Mouse (Mus musculus) adrenal gland (tissue): ENCODE results near the gene 1810009A15Rik.

Source experiments
- intact Hi-C: fragments of 180-260 bp; cut with DNase I; formaldehyde crosslinking; loops from one replicate; pipeline ENCODE4 v1.15.1; 2025

The 1810009A15Rik gene

GRCm38 (mm10) chr19:8872266-8872840 lies 16.3 kb upstream of the 1810009A15Rik start:
- intact Hi-C loops = no loop called here

- intact Hi-C loops = no loop called here
Measured at GRCm38 (mm10) chr19:8875031-8875430, 13.6 kb upstream of the 1810009A15Rik start.

- intact Hi-C loops = no loop called here
Measured at GRCm38 (mm10) chr19:8880311-8881033, 8.2 kb upstream of the 1810009A15Rik start, which contains the start of gene Uqcc3. Uqcc3 (minus strand) TSS chr19:8880923.

- intact Hi-C loops = no loop called here
Measured at GRCm38 (mm10) chr19:8881034-8881392, 7.6 kb upstream of the 1810009A15Rik start.

DNA sequence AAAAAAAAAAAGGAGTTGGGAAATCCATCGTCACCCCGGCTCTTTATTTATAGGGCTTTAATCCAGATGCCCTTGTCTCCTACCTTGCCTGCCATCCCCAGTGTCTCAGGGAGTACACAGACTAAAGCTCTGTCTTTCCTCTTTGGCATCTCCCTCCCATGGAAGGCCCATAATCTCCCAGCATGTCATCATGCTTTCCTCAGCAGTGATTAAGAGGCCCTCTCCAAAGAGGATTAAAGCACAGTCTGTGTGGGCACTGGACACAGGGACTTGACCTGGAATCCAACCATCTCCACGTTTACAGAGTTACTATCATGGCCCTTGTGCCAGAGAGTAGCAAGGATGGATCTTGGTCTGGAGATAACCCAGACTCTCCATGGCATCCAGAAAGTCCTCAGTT lies 5.0 kb upstream of the 1810009A15Rik start, which contains the start of the genes Lbhd1 and Gm49403:
Lbhd1 (plus strand) TSS at position 117 of the 400 bp plus-strand sequence.
Gm49403 (plus strand) TSS at position 315 of the 400 bp plus-strand sequence.
- intact Hi-C loops = no loop called here

DNA sequence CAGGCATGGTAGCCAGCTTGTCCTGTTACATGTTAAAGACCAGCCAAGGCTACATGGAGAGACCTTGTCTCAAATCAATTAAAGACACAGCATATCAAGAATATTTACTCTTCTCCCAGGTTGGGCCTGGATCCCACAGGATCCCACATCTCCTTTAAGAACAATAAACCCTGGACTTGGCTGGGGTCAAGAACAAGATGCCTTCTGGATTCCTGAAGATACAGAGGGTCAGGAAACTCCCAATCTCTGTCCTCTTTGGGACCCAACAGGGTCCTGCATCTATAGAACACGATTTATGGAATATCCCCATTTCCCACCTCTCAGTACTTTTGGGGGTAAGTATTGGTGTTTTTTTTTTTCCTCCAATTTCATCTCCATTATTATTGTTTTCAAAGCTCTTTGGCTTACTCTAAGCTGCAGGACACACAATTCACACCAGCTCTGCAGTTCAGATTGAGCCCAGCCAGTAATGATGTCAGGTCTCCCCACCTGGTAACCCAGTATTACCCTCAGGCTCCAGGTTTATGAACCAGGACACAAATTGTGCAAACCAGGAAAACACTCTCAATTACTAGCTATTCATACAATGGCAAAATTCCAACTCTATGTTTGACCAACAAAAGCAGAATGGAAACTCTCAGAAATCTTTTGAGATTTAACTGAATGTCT lies 1.6 kb upstream of the 1810009A15Rik start:
- intact Hi-C loops = no loop called here

DNA sequence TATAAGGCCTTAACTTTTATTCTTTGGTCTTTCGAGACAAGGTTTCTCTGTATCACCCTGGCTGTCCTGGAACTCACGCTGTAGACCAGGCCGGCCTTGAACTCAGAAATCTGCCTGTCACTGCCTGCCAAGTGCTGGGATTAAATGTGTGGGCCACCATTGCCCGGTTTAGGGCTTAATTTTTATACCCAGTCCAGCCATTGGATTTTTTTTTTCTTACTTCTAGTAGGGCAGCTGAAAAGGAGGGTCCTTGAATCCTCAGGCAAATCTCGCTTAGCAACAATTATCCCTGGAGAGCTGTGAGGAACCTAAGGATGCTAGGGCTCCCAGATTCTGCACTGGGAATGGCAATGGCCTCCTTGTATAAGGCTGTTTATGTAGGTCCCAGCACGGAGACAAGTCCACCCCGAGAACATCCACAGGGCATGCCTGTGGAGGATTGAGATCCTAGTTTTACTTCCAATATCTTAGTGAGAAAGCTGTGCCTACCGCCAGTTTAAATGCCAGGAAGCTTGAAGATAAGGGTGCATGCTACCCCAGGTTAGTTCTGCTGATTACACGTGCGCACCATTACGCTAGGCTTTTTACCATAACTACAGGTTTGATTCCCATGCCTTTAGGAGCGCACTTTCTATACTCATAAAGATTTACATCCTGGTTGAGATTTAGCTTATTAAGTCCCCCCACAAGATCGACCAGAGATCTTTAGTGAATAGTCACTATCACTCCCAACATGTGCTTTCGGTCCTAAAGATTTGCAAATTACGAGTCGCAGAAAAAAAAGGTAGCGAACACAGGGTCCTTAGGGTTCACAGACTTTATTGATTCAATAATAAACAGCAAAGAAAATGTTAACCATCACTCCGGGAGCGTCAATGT lies 829 bp upstream of the 1810009A15Rik start:
- intact Hi-C loops = no loop called here

DNA sequence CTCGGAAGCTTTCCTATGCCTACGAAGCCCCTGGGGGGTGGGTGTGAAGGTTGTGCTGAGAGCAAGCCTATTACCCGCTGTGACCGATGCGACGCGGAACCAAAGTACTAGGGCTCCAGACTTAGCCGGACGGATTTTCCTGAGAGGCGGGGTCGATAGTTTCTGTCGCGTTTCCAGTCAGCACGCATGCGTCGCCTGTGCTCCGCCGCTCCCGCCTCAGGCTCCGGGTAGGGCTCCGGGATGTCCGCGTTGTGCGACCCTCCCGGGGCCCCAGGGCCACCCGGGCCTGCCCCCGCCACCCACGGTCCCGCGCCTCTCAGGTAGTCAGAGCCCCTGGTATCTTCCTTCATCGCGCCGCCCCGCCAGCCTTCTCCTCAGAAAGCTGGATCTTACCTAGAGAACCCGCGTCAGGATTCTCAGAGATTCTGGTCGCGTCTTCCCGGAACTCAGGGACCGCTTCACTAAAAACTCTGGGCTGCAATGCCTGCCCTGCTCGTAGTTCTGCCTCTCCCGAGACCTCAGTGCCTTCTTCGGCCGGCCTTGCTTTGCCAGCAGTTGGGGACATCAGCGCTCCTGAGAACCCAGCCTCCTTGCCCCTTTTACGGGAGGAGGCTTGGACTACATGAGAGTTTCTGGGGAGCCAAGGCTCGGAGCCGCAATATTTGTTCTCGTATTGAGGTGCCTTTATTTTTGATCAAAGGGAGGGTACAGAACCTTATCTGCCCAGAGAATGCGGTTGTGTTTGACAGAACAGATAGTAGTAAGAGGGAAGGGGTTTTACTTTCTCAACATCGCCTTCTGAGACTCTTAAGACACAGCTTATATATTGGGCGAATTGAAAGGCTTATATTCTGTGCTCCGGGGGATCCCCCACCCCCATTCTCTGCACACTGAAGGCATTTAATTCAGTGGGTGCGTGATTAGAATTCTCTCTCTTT lies 4.4 kb downstream of the 1810009A15Rik start, which contains the start of gene Ints5:
Ints5 (plus strand) TSS at position 177 of the 938 bp plus-strand sequence.
- intact Hi-C loops = no loop called here

- intact Hi-C loops = loop anchor here (5.0 kb wide), 1 partner anchor 42 kb away; no protein-coding TSS in a partner anchor
Measured at GRCm38 (mm10) chr19:8895397-8895960, 6.8 kb downstream of the 1810009A15Rik start.

GRCm38 (mm10) chr19:8896231-8896630 lies 7.6 kb downstream of the 1810009A15Rik start:
- intact Hi-C loops = loop anchor here (5.0 kb wide), 1 partner anchor 41 kb away; no protein-coding TSS in a partner anchor

DNA sequence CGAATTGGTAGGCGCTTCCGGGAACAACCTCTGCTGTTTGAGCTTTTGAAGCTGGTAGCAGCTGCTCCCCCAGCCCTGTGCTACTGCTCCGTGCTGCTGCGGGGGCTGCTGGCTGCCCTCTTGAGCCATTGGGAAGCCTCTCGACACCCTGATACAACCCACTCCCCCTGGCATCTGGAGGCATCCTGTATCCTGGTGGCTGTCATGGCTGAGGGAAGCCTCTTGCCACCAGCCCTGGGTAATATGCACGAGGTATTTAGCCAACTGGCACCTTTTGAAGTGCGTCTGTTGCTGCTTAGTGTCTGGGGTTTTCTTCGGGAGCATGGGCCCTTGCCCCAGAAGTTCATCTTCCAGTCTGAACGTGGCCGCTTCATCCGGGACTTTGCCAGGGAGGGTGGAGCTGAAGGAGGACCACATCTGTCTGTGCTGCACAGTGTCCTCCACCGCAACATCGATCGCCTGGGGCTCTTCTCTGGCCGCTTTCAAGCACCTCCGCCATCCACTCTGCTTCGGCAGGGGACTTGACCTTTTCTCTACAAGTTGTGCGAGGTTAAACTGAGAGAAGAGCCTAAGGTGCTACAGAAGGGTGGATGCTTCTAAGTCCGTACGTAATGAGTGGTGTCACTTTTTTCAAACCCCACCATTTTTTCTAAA lies 8.7 kb downstream of the 1810009A15Rik start:
- intact Hi-C loops = loop anchor here (5.0 kb wide), 1 partner anchor 40 kb away; no protein-coding TSS in a partner anchor

DNA sequence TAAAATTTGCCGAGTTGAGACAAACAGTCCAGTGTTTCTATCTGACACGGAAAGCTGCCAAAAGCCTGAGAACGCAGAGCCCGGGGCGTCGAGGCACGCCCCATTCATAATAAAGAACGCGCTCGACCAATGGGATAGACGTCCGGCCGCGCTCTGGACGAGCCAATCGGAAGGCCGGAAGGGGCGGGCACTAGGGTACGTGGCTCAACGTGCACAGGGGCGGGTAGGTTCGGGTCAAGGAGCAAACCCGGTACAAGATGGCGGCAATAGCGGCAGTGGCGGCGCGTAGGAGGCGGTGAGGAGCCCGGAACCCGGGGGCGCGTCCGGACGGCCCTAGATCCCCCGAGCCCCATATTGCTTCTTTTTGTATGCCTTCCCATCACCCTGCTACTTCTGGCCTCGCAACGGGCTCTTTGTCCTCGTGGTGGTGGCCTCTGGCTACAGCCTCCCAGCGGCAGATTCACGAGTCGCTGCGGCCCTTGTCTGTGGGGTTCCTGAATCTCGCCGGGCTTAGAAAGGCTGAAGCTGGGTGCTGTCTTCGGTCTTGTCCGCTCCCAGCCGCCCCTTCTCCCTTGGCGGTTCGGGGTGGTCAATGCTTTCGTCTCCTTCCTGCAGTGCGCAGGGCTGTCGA lies 9.3 kb downstream of the 1810009A15Rik start, which contains the start of gene Ganab:
Ganab (plus strand) TSS at position 207 of the 631 bp plus-strand sequence.
- intact Hi-C loops = loop anchor here (5.0 kb wide), 1 partner anchor 39 kb away; no protein-coding TSS in a partner anchor

DNA sequence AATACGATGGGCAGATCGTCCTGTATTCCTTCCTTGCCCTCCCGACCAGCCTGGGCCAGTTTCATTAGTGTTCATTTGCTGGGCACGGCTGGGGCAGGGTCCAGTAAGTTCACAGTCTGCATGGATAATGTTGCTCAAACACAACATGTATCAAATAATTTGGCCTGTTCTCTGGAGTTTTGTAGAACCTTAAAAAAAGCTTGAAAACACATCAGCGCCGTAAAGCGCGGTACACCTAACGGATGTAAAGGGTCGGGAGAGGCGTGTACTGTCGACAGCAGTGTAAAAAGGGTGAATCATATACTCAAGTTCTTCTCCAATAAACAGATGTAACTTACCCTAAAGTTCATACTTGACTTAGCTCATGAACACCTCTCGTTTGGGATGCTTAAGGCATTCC lies 9.9 kb downstream of the 1810009A15Rik start:
- intact Hi-C loops = loop anchor here (5.0 kb wide), 1 partner anchor 39 kb away; no protein-coding TSS in a partner anchor

DNA sequence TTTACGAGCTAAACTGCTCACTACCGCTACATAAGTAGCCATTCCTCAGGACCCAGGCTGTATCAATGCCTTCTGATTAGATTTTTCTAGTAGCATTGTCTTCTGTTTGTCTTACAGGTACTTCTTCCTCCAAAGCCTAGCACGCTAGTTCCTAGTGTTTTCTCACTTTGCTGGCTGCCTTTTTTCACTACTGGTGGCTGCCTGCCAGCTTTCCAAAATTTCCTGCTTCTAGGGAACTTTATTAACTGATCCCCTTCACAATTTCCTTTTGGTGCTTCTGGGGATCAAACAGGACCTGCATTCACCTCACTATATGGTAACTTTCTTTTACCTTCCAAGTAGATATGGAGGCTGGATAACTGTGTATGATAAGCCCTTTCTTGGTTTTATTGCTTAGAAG lies 10.4 kb downstream of the 1810009A15Rik start:
- intact Hi-C loops = loop anchor here (5.0 kb wide), 1 partner anchor 38 kb away; no protein-coding TSS in a partner anchor

GRCm38 (mm10) chr19:8903412-8903811 lies 14.8 kb downstream of the 1810009A15Rik start:
- intact Hi-C loops = no loop called here

- intact Hi-C loops = loop anchor here (5.0 kb wide), 1 partner anchor 46 kb away; no protein-coding TSS in a partner anchor
Measured at GRCm38 (mm10) chr19:8908531-8908930, 19.9 kb downstream of the 1810009A15Rik start.

DNA sequence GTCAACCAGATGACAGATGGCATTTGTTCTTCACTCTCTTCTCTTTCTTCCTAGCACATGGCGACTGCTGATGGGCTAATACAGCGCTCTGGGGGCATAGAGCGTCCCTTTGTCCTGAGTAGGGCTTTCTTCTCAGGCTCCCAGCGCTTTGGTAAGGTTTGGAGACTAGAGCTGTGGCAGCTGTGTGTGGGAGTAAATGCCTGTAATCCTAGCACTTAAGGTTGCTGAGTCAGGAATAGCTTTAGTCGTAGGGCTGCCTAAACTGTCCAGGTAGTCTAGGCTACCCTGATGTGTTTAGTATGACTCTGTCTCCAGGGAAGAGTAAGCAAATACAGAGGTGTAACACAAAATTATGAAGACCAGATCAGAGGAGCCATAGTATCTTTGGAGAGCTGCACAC lies 23.2 kb downstream of the 1810009A15Rik start:
- intact Hi-C loops = no loop called here

DNA sequence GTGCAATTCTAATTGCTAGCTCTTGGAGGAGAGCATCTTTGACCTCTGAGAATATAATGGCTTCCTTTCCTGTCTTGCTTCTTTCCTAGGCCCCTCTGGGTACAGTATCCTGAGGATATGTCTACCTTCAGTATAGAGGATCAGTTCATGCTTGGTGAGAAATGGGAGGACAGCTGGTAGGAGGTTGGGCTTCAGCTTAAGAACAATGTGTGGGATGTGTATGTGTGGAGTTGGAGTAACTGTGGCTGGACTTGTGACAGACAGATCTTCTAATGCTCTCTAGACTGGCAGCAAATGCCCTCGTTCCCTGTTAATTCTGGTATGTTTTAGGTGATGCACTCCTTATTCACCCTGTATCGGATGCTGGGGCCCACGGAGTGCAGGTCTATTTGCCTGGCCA lies 25.6 kb downstream of the 1810009A15Rik start:
- intact Hi-C loops = no loop called here
